Mouse (Mus musculus): ENCODE data around the gene Eras. TPM values are rescaled to one million over a fixed set of nuclear protein-coding genes. Genes with fewer than 3 reads are reported as not detected.

The Eras gene
- not detected in 2 replicates for polyA plus RNA-seq (2012; ENCODE audit: insufficient read depth, insufficient read length, low replicate concordance, missing spikeins)

- Histone ChIP-seq H3K4me3 (ENCODE audit: insufficient read depth, low read depth, low read length) (no peak within 1 kb of the TSS), H3K4me1 (ENCODE audit: control insufficient read depth, insufficient read depth, low read length) (no peaks in the 10 kb centered on the region), H3K27ac (ENCODE audit: insufficient read depth, low read depth, low read length) (no peak within 1 kb of the TSS)
- 33% methylated on average over 19 of the region's 19 CpGs for WGBS
- no peak for TF ChIP-seq CTCF (IDR thresholded peaks at IDR 0.05; ENCODE audit: insufficient read depth, low read depth, low read length)
- no peak for TF ChIP-seq POLR2A (IDR thresholded peaks at IDR 0.05; ENCODE audit: insufficient read depth, low read depth, low read length)
Observed at GRCm38 (mm10) chrX:7928270-7928790, at the start of gene Eras. Gene Eras (minus strand): TSS chrX:7928607.

GRCm38 (mm10) chrX:7977892-7978291, 49.5 kb upstream of the Eras start, which contains the start of gene Gata1:
Gene Gata1 (minus strand): TSS chrX:7978071.
- Histone ChIP-seq H3K4me1 (ENCODE audit: control insufficient read depth, insufficient read depth, low read length) (no peaks in the 10 kb centered on the region), H3K4me3 (ENCODE audit: insufficient read depth, low read depth, low read length) (no peak within 1 kb of the TSS), H3K27ac (ENCODE audit: insufficient read depth, low read depth, low read length) (no peak within 1 kb of the TSS)
- no peak for TF ChIP-seq POLR2A (IDR thresholded peaks at IDR 0.05; ENCODE audit: insufficient read depth, low read depth, low read length)
- TF ChIP-seq CTCF (IDR thresholded peaks at IDR 0.05; ENCODE audit: insufficient read depth, low read depth, low read length), result no peak
- 95% methylated on average over 11 of the region's 11 CpGs for WGBS

GRCm38 (mm10) chrX:7971292-7971691, 42.9 kb upstream of the Eras start:
- Histone ChIP-seq H3K4me1 (ENCODE audit: control insufficient read depth, insufficient read depth, low read length) (no peaks in the 10 kb centered on the region), H3K27ac (ENCODE audit: insufficient read depth, low read depth, low read length) (no peak overlapping the region), H3K4me3 (ENCODE audit: insufficient read depth, low read depth, low read length) (no peak overlapping the region)
- TF ChIP-seq CTCF (IDR thresholded peaks at IDR 0.05; ENCODE audit: insufficient read depth, low read depth, low read length) (no peak), POLR2A (IDR thresholded peaks at IDR 0.05; ENCODE audit: insufficient read depth, low read depth, low read length) (no peak)
- WGBS, result 83% methylated on average over 4 of the region's 4 CpGs

GRCm38 (mm10) chrX:7968899-7969298, 40.5 kb upstream of the Eras start:
- H3K27ac ChIP-seq (ENCODE audit: insufficient read depth, low read depth, low read length), result no peak overlapping the region
- WGBS, result 91% methylated on average over 3 of the region's 3 CpGs
- H3K4me1 ChIP-seq (ENCODE audit: control insufficient read depth, insufficient read depth, low read length), result no peaks in the 10 kb centered on the region
- H3K4me3 ChIP-seq (ENCODE audit: insufficient read depth, low read depth, low read length), result no peak overlapping the region
- TF ChIP-seq CTCF (IDR thresholded peaks at IDR 0.05; ENCODE audit: insufficient read depth, low read depth, low read length), result no peak
- TF ChIP-seq POLR2A (IDR thresholded peaks at IDR 0.05; ENCODE audit: insufficient read depth, low read depth, low read length), result no peak

GRCm38 (mm10) chrX:7968226-7968625, 39.8 kb upstream of the Eras start:
- no peak overlapping the region for H3K27ac ChIP-seq (ENCODE audit: insufficient read depth, low read depth, low read length)
- no peaks in the 10 kb centered on the region for H3K4me1 ChIP-seq (ENCODE audit: control insufficient read depth, insufficient read depth, low read length)
- no peak overlapping the region for H3K4me3 ChIP-seq (ENCODE audit: insufficient read depth, low read depth, low read length)
- 91% methylated on average over 8 of the region's 8 CpGs for WGBS
- TF ChIP-seq CTCF (IDR thresholded peaks at IDR 0.05; ENCODE audit: insufficient read depth, low read depth, low read length), result no peak
- no peak for TF ChIP-seq POLR2A (IDR thresholded peaks at IDR 0.05; ENCODE audit: insufficient read depth, low read depth, low read length)

GRCm38 (mm10) chrX:7967596-7968201, 39.3 kb upstream of the Eras start:
- H3K27ac ChIP-seq (ENCODE audit: insufficient read depth, low read depth, low read length), result no peak overlapping the region
- TF ChIP-seq CTCF (IDR thresholded peaks at IDR 0.05; ENCODE audit: insufficient read depth, low read depth, low read length) (no peak), POLR2A (IDR thresholded peaks at IDR 0.05; ENCODE audit: insufficient read depth, low read depth, low read length) (no peak)
- H3K4me1 ChIP-seq (ENCODE audit: control insufficient read depth, insufficient read depth, low read length), result no peaks in the 10 kb centered on the region
- WGBS, result 88% methylated on average over 7 of the region's 9 CpGs
- H3K4me3 ChIP-seq (ENCODE audit: insufficient read depth, low read depth, low read length), result no peak overlapping the region

GRCm38 (mm10) chrX:7966161-7966560, 37.8 kb upstream of the Eras start:
- 91% methylated on average over 4 of the region's 4 CpGs for WGBS

GRCm38 (mm10) chrX:7963829-7964626, 35.6 kb upstream of the Eras start:
- Histone ChIP-seq H3K4me3 (ENCODE audit: insufficient read depth, low read depth, low read length) (no peak overlapping the region), H3K27ac (ENCODE audit: insufficient read depth, low read depth, low read length) (no peak overlapping the region), H3K4me1 (ENCODE audit: control insufficient read depth, insufficient read depth, low read length) (no peaks in the 10 kb centered on the region)
- TF ChIP-seq POLR2A (IDR thresholded peaks at IDR 0.05; ENCODE audit: insufficient read depth, low read depth, low read length) (no peak), CTCF (IDR thresholded peaks at IDR 0.05; ENCODE audit: insufficient read depth, low read depth, low read length) (no peak)
- 76% methylated on average over 7 of the region's 7 CpGs for WGBS

More at GRCm38 (mm10) chrX:7966161-7966560, 37.8 kb upstream of the Eras start:
- Histone ChIP-seq H3K27ac (ENCODE audit: insufficient read depth, low read depth, low read length) (no peak overlapping the region), H3K4me1 (ENCODE audit: control insufficient read depth, insufficient read depth, low read length) (no peaks in the 10 kb centered on the region), H3K4me3 (ENCODE audit: insufficient read depth, low read depth, low read length) (no peak overlapping the region)
- TF ChIP-seq POLR2A (IDR thresholded peaks at IDR 0.05; ENCODE audit: insufficient read depth, low read depth, low read length) (no peak), CTCF (IDR thresholded peaks at IDR 0.05; ENCODE audit: insufficient read depth, low read depth, low read length) (no peak)

- Histone ChIP-seq H3K4me1 (ENCODE audit: control insufficient read depth, insufficient read depth, low read length) (no peaks in the 10 kb centered on the region), H3K27ac (ENCODE audit: insufficient read depth, low read depth, low read length) (no peak overlapping the region), H3K4me3 (ENCODE audit: insufficient read depth, low read depth, low read length) (no peak overlapping the region)
- no peak for TF ChIP-seq POLR2A (IDR thresholded peaks at IDR 0.05; ENCODE audit: insufficient read depth, low read depth, low read length)
- no peak for TF ChIP-seq CTCF (IDR thresholded peaks at IDR 0.05; ENCODE audit: insufficient read depth, low read depth, low read length)
- WGBS, result 92% methylated on average over 9 of the region's 9 CpGs
Observed at GRCm38 (mm10) chrX:7958868-7959267, 30.5 kb upstream of the Eras start.
